Mouse (Mus musculus): ENCODE data around the gene Pias3. TPM values are rescaled to one million over a fixed set of nuclear protein-coding genes. Genes with fewer than 3 reads are reported as not detected.

Gene Pias3
- total and polyA plus RNA-seq, 3 experiments = 5.9 to 21.4 (median 13.1) TPM

DNA sequence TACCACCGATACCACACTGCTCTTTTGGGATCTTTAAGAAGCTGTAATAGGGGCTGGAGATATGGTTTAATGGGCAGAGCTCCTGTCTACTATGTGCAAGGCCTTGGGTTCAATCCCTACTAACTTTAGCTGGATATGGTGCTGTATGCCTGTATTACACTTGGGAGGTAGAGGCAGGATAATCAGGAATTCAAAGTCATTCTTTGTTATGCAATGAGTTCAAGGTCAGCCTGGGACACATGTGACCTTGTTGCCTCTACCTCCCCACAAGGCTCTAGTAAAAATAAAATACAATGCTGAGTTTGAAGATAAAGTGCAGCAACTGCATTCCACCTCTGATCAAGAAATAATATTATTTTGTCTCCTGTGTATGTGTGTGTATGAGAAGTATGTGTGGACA lies 37.8 kb downstream of the Pias3 start:
- Histone ChIP-seq H3K9ac (ENCODE audit: insufficient read depth, low read depth) (no peak overlapping the region), H3K79me2 (replicated peaks; ENCODE audit: control insufficient read depth, extremely low read depth, insufficient read depth, poor library complexity, severe bottlenecking) (peaks cover 42% of the 10 kb centered on the region), H3K4me3 (replicated peaks in 1 of 3; ENCODE audit: low read depth in 2 of 3, low read length in 2 of 3, poor library complexity in 1 of 3) (no peak overlapping the region), H3K4me2 (ENCODE audit: insufficient read depth, low read depth, poor library complexity, severe bottlenecking) (no peak overlapping the region), H3K27me3 (replicated peaks) (no peaks in the 10 kb centered on the region), H3K27ac (ENCODE audit: insufficient read depth, low read depth) (no peak overlapping the region), H3K36me3 (replicated peaks in 1 of 2; ENCODE audit: control insufficient read depth in 1 of 2, insufficient read depth in 1 of 2, low read length in 1 of 2) (peaks cover 0 to 21% of the 10 kb centered on the region in 2 experiments), H3K4me1 (ENCODE audit: control insufficient read depth in 1 of 2, insufficient read depth in 2 of 2) (peaks cover 6 to 64% of the 10 kb centered on the region in 2 experiments; a peak in 3 of 4 replicates), H3K9me3 (replicated peaks; ENCODE audit: low read length) (no peaks in the 10 kb centered on the region)
- dilution Hi-C loops (cut with MboI; ENCODE audit: extremely low pct_ligation_motif_present, extremely low pct_unique_long_range_greater_than_20kb, low sequenced_read_pairs) = no loop called here
- TF ChIP-seq GABPA (IDR thresholded peaks at IDR 0.05; ENCODE audit: insufficient replicate concordance, low read depth, low read length) (no peak), ELF1 (IDR thresholded peaks at IDR 0.05; ENCODE audit: low read depth, low read length) (no peak), IRF4 (IDR thresholded peaks at IDR 0.05; ENCODE audit: low read depth, low read length) (no peak), EP300 (IDR thresholded peaks at IDR 0.05; ENCODE audit: low read length) (no peak)
- in situ Hi-C loops (cut with MboI; ENCODE audit: low pct_ligation_motif_present, low pct_unique_long_range_greater_than_20kb, low sequenced_read_pairs) = no loop called here
- no peak for DNase-seq (ENCODE audit: extremely low read depth)

DNA sequence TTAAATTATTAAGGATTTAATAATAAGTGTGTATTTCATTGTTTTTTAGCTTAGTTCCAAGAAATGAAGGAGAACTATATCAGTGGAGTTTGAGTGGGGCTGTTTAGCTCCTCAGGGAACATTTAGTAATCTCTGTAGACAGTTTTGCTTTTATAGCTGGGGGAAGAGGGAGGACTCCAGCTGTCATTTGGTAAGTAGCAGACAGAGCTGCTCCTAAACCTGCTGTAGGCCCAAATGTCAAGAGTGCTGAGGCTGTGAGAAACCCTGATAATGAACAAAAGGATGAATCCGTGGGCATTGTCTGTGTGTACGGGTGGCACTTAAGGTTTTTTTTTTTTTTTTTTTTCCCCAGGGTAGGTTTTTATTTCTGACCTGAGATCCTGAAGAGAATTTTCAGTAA lies 39.0 kb downstream of the Pias3 start:
- Histone ChIP-seq H3K4me1 (ENCODE audit: control insufficient read depth in 1 of 2, insufficient read depth in 2 of 2) (peaks cover 6 to 57% of the 10 kb centered on the region in 2 experiments; a peak in 3 of 4 replicates), H3K4me2 (ENCODE audit: insufficient read depth, low read depth, poor library complexity, severe bottlenecking) (no peak overlapping the region), H3K4me3 (replicated peaks in 1 of 3; ENCODE audit: low read depth in 2 of 3, low read length in 2 of 3, poor library complexity in 1 of 3) (no peak overlapping the region), H3K9ac (ENCODE audit: insufficient read depth, low read depth) (no peak overlapping the region), H3K36me3 (replicated peaks in 1 of 2; ENCODE audit: control insufficient read depth in 1 of 2, insufficient read depth in 1 of 2, low read length in 1 of 2) (peaks cover 0 to 23% of the 10 kb centered on the region in 2 experiments), H3K9me3 (replicated peaks; ENCODE audit: low read length) (no peaks in the 10 kb centered on the region), H3K27me3 (replicated peaks) (no peaks in the 10 kb centered on the region), H3K27ac (ENCODE audit: insufficient read depth, low read depth) (no peak overlapping the region), H3K79me2 (replicated peaks; ENCODE audit: control insufficient read depth, extremely low read depth, insufficient read depth, poor library complexity, severe bottlenecking) (peaks cover 31% of the 10 kb centered on the region)
- TF ChIP-seq JUND (conservative IDR thresholded peaks at IDR 0.05; ENCODE audit: low read depth, low read length) (no peak), MAFK (IDR thresholded peaks at IDR 0.05; ENCODE audit: insufficient replicate concordance, low read length) (no peak), EP300 (IDR thresholded peaks at IDR 0.05; ENCODE audit: low read length) (no peak), NRF1 (IDR thresholded peaks at IDR 0.05; ENCODE audit: low read depth, low read length) (no peak), GABPA (IDR thresholded peaks at IDR 0.05; ENCODE audit: insufficient replicate concordance, low read depth, low read length) (no peak), NELFE (IDR thresholded peaks at IDR 0.05; ENCODE audit: low read depth, low read length) (no peak), TBP (conservative IDR thresholded peaks at IDR 0.05; ENCODE audit: low read depth, low read length) (no peak), MYC (IDR thresholded peaks at IDR 0.05; ENCODE audit: low read depth, low read length) (no peak), USF1 (IDR thresholded peaks at IDR 0.05; ENCODE audit: low read depth, low read length) (no peak), JUN (IDR thresholded peaks at IDR 0.05; ENCODE audit: insufficient read depth, low read depth, low read length) (no peak), MEF2A (IDR thresholded peaks at IDR 0.05; ENCODE audit: borderline replicate concordance, low read depth, low read length) (no peak), HCFC1 (IDR thresholded peaks at IDR 0.05; ENCODE audit: low read depth, low read length) (no peak), ZMIZ1 (IDR thresholded peaks at IDR 0.05; ENCODE audit: low read depth, low read length) (no peak), ETS1 (conservative IDR thresholded peaks at IDR 0.05; ENCODE audit: low read depth, low read length) (no peak), ZNF384 (IDR thresholded peaks at IDR 0.05; ENCODE audit: low read depth, low read length) (no peak), POLR2A (IDR thresholded peaks at IDR 0.05; ENCODE audit: low read depth, low read length) (no peak), MAZ (IDR thresholded peaks at IDR 0.05; ENCODE audit: low read depth, low read length) (no peak), POLR2AphosphoS2 (IDR thresholded peaks at IDR 0.05; ENCODE audit: low read depth, low read length) (no peak), USF2 (conservative IDR thresholded peaks at IDR 0.05; ENCODE audit: low read depth, low read length) (no peak), MXI1 (IDR thresholded peaks at IDR 0.05; ENCODE audit: low read depth, low read length) (no peak)
- dilution Hi-C loops (cut with MboI; ENCODE audit: extremely low pct_ligation_motif_present, extremely low pct_unique_long_range_greater_than_20kb, low sequenced_read_pairs) (no loop called here), in situ Hi-C loops (cut with MboI; ENCODE audit: low pct_ligation_motif_present, low pct_unique_long_range_greater_than_20kb, low sequenced_read_pairs) (no loop called here)
- DNase-seq (ENCODE audit: extremely low read depth) = no peak
